Mouse (Mus musculus) kidney, embryonic 15.5 days (tissue): ENCODE data around the gene Ccno. TPM values are rescaled to one million over a fixed set of nuclear protein-coding genes. Genes with fewer than 3 reads are reported as not detected.

Experiments used
- ATAC-seq: fragments of 200-750 bp; cut with Nextera tagmentation; replicated peaks from 2 replicates; pipeline ENCODE4 v1.8.0; 2017; ENCODE audit warnings: moderate TSS enrichment; ENCODE audit not compliant: low FRiP score
- H3K27ac ChIP-seq: fragments of 300-500 bp; sonication (generic); 2 replicates; pipeline ENCODE4 v1.5.1; 2015; ENCODE audit warnings: mild to moderate bottlenecking, inconsistent platforms
- H3K27me3 ChIP-seq: fragments of 300-500 bp; sonication (generic); 2 replicates; pipeline ENCODE4 v1.6.1; 2015; ENCODE audit warnings: inconsistent platforms
- H3K36me3 ChIP-seq: fragments of 300-500 bp; sonication (generic); 2 replicates; pipeline ENCODE4 v1.6.1; 2015; ENCODE audit warnings: inconsistent platforms
- H3K4me1 ChIP-seq: fragments of 300-500 bp; sonication (generic); 2 replicates; pipeline ENCODE4 v1.6.1; 2015; ENCODE audit warnings: inconsistent platforms
- H3K4me2 ChIP-seq: fragments of 300-500 bp; sonication (generic); 2 replicates; pipeline ENCODE4 v1.6.1; 2015; ENCODE audit warnings: moderate library complexity, mild to moderate bottlenecking, inconsistent platforms
- H3K4me3 ChIP-seq: fragments of 300-500 bp; sonication (generic); replicated peaks from 2 replicates; pipeline ENCODE4 v1.5.1; 2015; ENCODE audit warnings: mild to moderate bottlenecking, inconsistent platforms
- H3K9ac ChIP-seq: fragments of 300-500 bp; sonication (generic); 2 replicates; pipeline ENCODE4 v1.6.1; 2015; ENCODE audit warnings: mild to moderate bottlenecking, inconsistent platforms
- H3K9me3 ChIP-seq: fragments of 300-500 bp; sonication (generic); replicated peaks from 2 replicates; pipeline ENCODE4 v1.6.1; 2016; ENCODE audit warnings: inconsistent platforms
- WGBS: fragments of 180-500 bp; shearing (Covaris S2); methylation state at CpG from one replicate; pipeline ENCODE4 v1.1.7; 2015; ENCODE audit warnings: mixed read lengths; 5-methylcytosine and 5-hydroxymethylcytosine counted together
- polyA plus RNA-seq: library from polyadenylated mRNA; unstranded; fragments of >200 nt; fragmentation: Nextera tagmentation; extraction: Ambion mirVana; gene quantifications from 2 replicates; pipeline ENCODE4 v1.2.1, GENCODE M21; 2015

The Ccno gene
- 0.49 and 0.61 TPM in 2 replicates for polyA plus RNA-seq

- 1% methylated on average over 47 of the region's 47 CpGs for WGBS
- Histone ChIP-seq H3K9ac (peak within 1 kb of the TSS; percentile 49), H3K36me3 (no peaks in the 10 kb centered on the region), H3K4me3 (peak within 1 kb of the TSS; percentile 58), H3K4me1 (peaks cover 49% of the 10 kb centered on the region), H3K27ac (no peak within 1 kb of the TSS), H3K27me3 (peaks cover 81% of the 10 kb centered on the region), H3K4me2 (peak within 1 kb of the TSS; percentile 99), H3K9me3 (no peaks in the 10 kb centered on the region)
- ATAC-seq, result peak; percentile 97
These were observed at the start of gene Ccno for GRCm38 (mm10) chr13:112987532-112987943. TSS of gene Ccno (plus strand) at chr13:112987802.

- H3K27ac ChIP-seq, result no peak overlapping the region
- no peak overlapping the region for H3K9ac ChIP-seq
- no peak overlapping the region for H3K4me2 ChIP-seq
- H3K27me3 ChIP-seq, result no peaks in the 10 kb centered on the region
- peaks cover 69% of the 10 kb centered on the region for H3K36me3 ChIP-seq
- 78% methylated on average over 8 of the region's 8 CpGs for WGBS
- ATAC-seq, result no peak; the same call in 1 of the 2 replicates
- H3K4me3 ChIP-seq, result no peak overlapping the region
- no peaks in the 10 kb centered on the region for H3K9me3 ChIP-seq
- no peaks in the 10 kb centered on the region for H3K4me1 ChIP-seq
These were observed 49.5 kb upstream of the Ccno start for GRCm38 (mm10) chr13:112938130-112938529.

GRCm38 (mm10) chr13:112941879-112942330 lies 45.7 kb upstream of the Ccno start:
- Histone ChIP-seq H3K27me3 (no peaks in the 10 kb centered on the region), H3K27ac (no peak overlapping the region), H3K9ac (no peak overlapping the region), H3K36me3 (peaks cover 64% of the 10 kb centered on the region), H3K4me2 (no peak overlapping the region), H3K9me3 (no peaks in the 10 kb centered on the region), H3K4me1 (no peaks in the 10 kb centered on the region), H3K4me3 (no peak overlapping the region)
- WGBS, result 64% methylated on average over 15 of the region's 15 CpGs
- ATAC-seq, result no peak

- H3K9me3 ChIP-seq, result no peaks in the 10 kb centered on the region
- ATAC-seq, result no peak
- H3K4me3 ChIP-seq, result no peak overlapping the region
- peaks cover 69% of the 10 kb centered on the region for H3K36me3 ChIP-seq
- H3K27me3 ChIP-seq, result no peaks in the 10 kb centered on the region
- 92% methylated on average over 9 of the region's 9 CpGs for WGBS
- no peaks in the 10 kb centered on the region for H3K4me1 ChIP-seq
- no peak overlapping the region for H3K9ac ChIP-seq
- no peak overlapping the region for H3K27ac ChIP-seq
- H3K4me2 ChIP-seq, result no peak overlapping the region
These were observed 42.3 kb upstream of the Ccno start for GRCm38 (mm10) chr13:112945312-112945711.

- Histone ChIP-seq H3K36me3 (peaks cover 74% of the 10 kb centered on the region), H3K9me3 (no peaks in the 10 kb centered on the region), H3K9ac (no peak overlapping the region), H3K27ac (no peak overlapping the region), H3K4me2 (no peak overlapping the region), H3K27me3 (no peaks in the 10 kb centered on the region), H3K4me3 (no peak overlapping the region), H3K4me1 (no peaks in the 10 kb centered on the region)
- WGBS, result 86% methylated on average over 6 of the region's 6 CpGs
- no peak for ATAC-seq
These were observed 41.7 kb upstream of the Ccno start for GRCm38 (mm10) chr13:112945900-112946299.

GRCm38 (mm10) chr13:112954067-112954466 lies 33.5 kb upstream of the Ccno start:
- Histone ChIP-seq H3K27ac (no peak overlapping the region), H3K4me2 (no peak overlapping the region)
- ATAC-seq, result no peak

GRCm38 (mm10) chr13:112963081-112963480 lies 24.5 kb upstream of the Ccno start:
- H3K4me3 ChIP-seq, result no peak overlapping the region
- H3K27ac ChIP-seq, result no peak overlapping the region
- ATAC-seq, result no peak
- H3K9me3 ChIP-seq, result no peaks in the 10 kb centered on the region
- peaks cover 78% of the 10 kb centered on the region for H3K36me3 ChIP-seq
- 0 out of 2 replicates have a peak, but pooled peaks cover 2% of the 10 kb centered on the region for H3K4me1 ChIP-seq
- H3K27me3 ChIP-seq, result no peaks in the 10 kb centered on the region
- 44% methylated on average over 5 of the region's 5 CpGs for WGBS
- H3K9ac ChIP-seq, result no peak overlapping the region
- no peak overlapping the region for H3K4me2 ChIP-seq

More at GRCm38 (mm10) chr13:112954067-112954466, 33.5 kb upstream of the Ccno start:
- Histone ChIP-seq H3K36me3 (peaks cover 87% of the 10 kb centered on the region), H3K9me3 (no peaks in the 10 kb centered on the region), H3K4me3 (no peak overlapping the region), H3K9ac (no peak overlapping the region), H3K4me1 (no peaks in the 10 kb centered on the region), H3K27me3 (no peaks in the 10 kb centered on the region)
- 91% methylated on average over 8 of the region's 8 CpGs for WGBS

GRCm38 (mm10) chr13:112964421-112964820 lies 23.2 kb upstream of the Ccno start:
- 76% methylated on average over 12 of the region's 12 CpGs for WGBS
- no peaks in the 10 kb centered on the region for H3K27me3 ChIP-seq

GRCm38 (mm10) chr13:112967267-112967666 lies 20.3 kb upstream of the Ccno start:
- H3K27ac ChIP-seq, result no peak overlapping the region
- 0 out of 2 replicates have a peak, but pooled peaks cover 2% of the 10 kb centered on the region for H3K4me1 ChIP-seq
- no peak overlapping the region for H3K9ac ChIP-seq
- no peaks in the 10 kb centered on the region for H3K27me3 ChIP-seq
- WGBS, result 93% methylated on average over 5 of the region's 5 CpGs
- H3K9me3 ChIP-seq, result no peaks in the 10 kb centered on the region
- H3K36me3 ChIP-seq, result peaks cover 60% of the 10 kb centered on the region
- ATAC-seq, result no peak
- no peak overlapping the region for H3K4me3 ChIP-seq
- H3K4me2 ChIP-seq, result no peak overlapping the region

More at GRCm38 (mm10) chr13:112964421-112964820, 23.2 kb upstream of the Ccno start:
- Histone ChIP-seq H3K4me1 (0 out of 2 replicates have a peak, but pooled peaks cover 2% of the 10 kb centered on the region), H3K4me3 (no peak overlapping the region), H3K27ac (no peak overlapping the region), H3K4me2 (no peak overlapping the region), H3K9me3 (no peaks in the 10 kb centered on the region), H3K9ac (no peak overlapping the region), H3K36me3 (peaks cover 75% of the 10 kb centered on the region)
- no peak for ATAC-seq

- 45% methylated on average over 10 of the region's 10 CpGs for WGBS
- H3K4me3 ChIP-seq, result no peak overlapping the region
- H3K36me3 ChIP-seq, result no peaks in the 10 kb centered on the region
- no peak overlapping the region for H3K27ac ChIP-seq
- H3K27me3 ChIP-seq, result peaks cover 31% of the 10 kb centered on the region
- ATAC-seq, result no peak
- H3K4me2 ChIP-seq, result peak overlapping the region; percentile 42; the same call in 1 of the 2 replicates
- H3K9ac ChIP-seq, result no peak overlapping the region
- H3K9me3 ChIP-seq, result no peaks in the 10 kb centered on the region
- 0 out of 2 replicates have a peak, but pooled peaks cover 3% of the 10 kb centered on the region for H3K4me1 ChIP-seq
These were observed 10.9 kb upstream of the Ccno start for GRCm38 (mm10) chr13:112976720-112977119.

- Histone ChIP-seq H3K4me2 (peak overlapping the region; percentile 99), H3K4me1 (peaks cover 46% of the 10 kb centered on the region), H3K9ac (no peak overlapping the region), H3K4me3 (peak overlapping the region; percentile 58; the same call in 1 of the 2 replicates), H3K27ac (no peak overlapping the region), H3K27me3 (peaks cover 68% of the 10 kb centered on the region), H3K36me3 (no peaks in the 10 kb centered on the region), H3K9me3 (no peaks in the 10 kb centered on the region)
- ATAC-seq, result no peak
- 11% methylated on average over 18 of the region's 18 CpGs for WGBS
These were observed 1.8 kb upstream of the Ccno start for GRCm38 (mm10) chr13:112985605-112986450.

GRCm38 (mm10) chr13:112986451-112986950 lies 1.1 kb upstream of the Ccno start:
- H3K27ac ChIP-seq, result no peak overlapping the region
- H3K9ac ChIP-seq, result no peak overlapping the region
- H3K9me3 ChIP-seq, result no peaks in the 10 kb centered on the region
- WGBS, result 2% methylated on average over 17 of the region's 17 CpGs
- no peak for ATAC-seq
- no peaks in the 10 kb centered on the region for H3K36me3 ChIP-seq
- peak overlapping the region; percentile 58 for H3K4me3 ChIP-seq
- peaks cover 49% of the 10 kb centered on the region for H3K4me1 ChIP-seq
- H3K4me2 ChIP-seq, result peak overlapping the region; percentile 99
- H3K27me3 ChIP-seq, result peaks cover 75% of the 10 kb centered on the region
